Mouse (Mus musculus): ENCODE results near the gene a. TPM values are rescaled to one million over a fixed set of nuclear protein-coding genes. Genes with fewer than 3 reads are reported as not detected.
A peak's percentile ranks its signal among the peaks of the same experiment; 100 is the strongest.

Gene a
- 0.42 and 1.1 TPM in 2 replicates for polyA plus RNA-seq (2015; fragmentation: Nextera tagmentation; extraction: Ambion mirVana)

- peak; percentile 36; the same call in 1 of the 2 replicates for TF ChIP-seq CTCF (IDR thresholded peaks at IDR 0.05; ENCODE audit: low read depth)
- ATAC-seq (replicated peaks; ENCODE audit: low FRiP score, low read depth) (peak; percentile 96), DNase-seq (ENCODE audit: low spot score) (peak; percentile 99)
- no peaks in the 10 kb centered on the region for H3K27me3 ChIP-seq (ENCODE audit: insufficient read depth, low read length)
- peak within 1 kb of the TSS; percentile 66 for H3K4me2 ChIP-seq (ENCODE audit: low read length)
- H3K9me3 ChIP-seq (replicated peaks; ENCODE audit: low read length) = no peaks in the 10 kb centered on the region
- under 1% methylated on average over 57 of the region's 89 CpGs for WGBS
- H3K27ac ChIP-seq = peak within 1 kb of the TSS; percentile 97
- H3K9ac ChIP-seq (ENCODE audit: low read depth, low read length) = peak within 1 kb of the TSS; percentile 96
- H3K4me1 ChIP-seq (replicated peaks; ENCODE audit: insufficient read depth, low read length) = peaks cover 20% of the 10 kb centered on the region
- H3K36me3 ChIP-seq (ENCODE audit: insufficient read depth, low read length) = no peaks in the 10 kb centered on the region
- peak within 1 kb of the TSS; percentile 91 for H3K4me3 ChIP-seq (replicated peaks; ENCODE audit: low read depth, low read length)
These were observed at the start of gene a, which contains the start of gene Raly for GRCm38 (mm10) chr2:154790656-154791483. TSS of gene a (plus strand) at chr2:154791402. TSS of gene Raly (plus strand) at chr2:154791096.

- ATAC-seq (replicated peaks; ENCODE audit: low FRiP score, low read depth) (no peak), DNase-seq (ENCODE audit: low spot score) (peak; percentile 55)
- no peak overlapping the region for H3K4me2 ChIP-seq (ENCODE audit: low read length)
- no peak overlapping the region for H3K4me3 ChIP-seq (replicated peaks; ENCODE audit: low read depth, low read length)
- H3K9me3 ChIP-seq (replicated peaks; ENCODE audit: low read length) = no peaks in the 10 kb centered on the region
- no peak overlapping the region for H3K9ac ChIP-seq (ENCODE audit: low read depth, low read length)
- no peaks in the 10 kb centered on the region for H3K36me3 ChIP-seq (ENCODE audit: insufficient read depth, low read length)
- WGBS = 33% methylated on average over 10 of the region's 10 CpGs
- no peak overlapping the region for H3K27ac ChIP-seq
- TF ChIP-seq CTCF (IDR thresholded peaks at IDR 0.05; ENCODE audit: low read depth) = no peak
- H3K4me1 ChIP-seq (replicated peaks; ENCODE audit: insufficient read depth, low read length) = no peaks in the 10 kb centered on the region
- no peaks in the 10 kb centered on the region for H3K27me3 ChIP-seq (ENCODE audit: insufficient read depth, low read length)
These were observed 48.0 kb upstream of the a start for GRCm38 (mm10) chr2:154742911-154743819.

- Histone ChIP-seq H3K27me3 (ENCODE audit: insufficient read depth, low read length) (no peaks in the 10 kb centered on the region), H3K9me3 (replicated peaks; ENCODE audit: low read length) (no peaks in the 10 kb centered on the region), H3K36me3 (ENCODE audit: insufficient read depth, low read length) (no peaks in the 10 kb centered on the region), H3K27ac (no peak overlapping the region), H3K4me3 (replicated peaks; ENCODE audit: low read depth, low read length) (no peak overlapping the region), H3K4me2 (ENCODE audit: low read length) (no peak overlapping the region), H3K4me1 (replicated peaks; ENCODE audit: insufficient read depth, low read length) (no peaks in the 10 kb centered on the region), H3K9ac (ENCODE audit: low read depth, low read length) (no peak overlapping the region)
- ATAC-seq (replicated peaks; ENCODE audit: low FRiP score, low read depth) = no peak
- no peak for DNase-seq (ENCODE audit: low spot score)
- 49% methylated on average over 4 of the region's 4 CpGs for WGBS
- no peak for TF ChIP-seq CTCF (IDR thresholded peaks at IDR 0.05; ENCODE audit: low read depth)
These were observed 47.3 kb upstream of the a start for GRCm38 (mm10) chr2:154743915-154744314.

GRCm38 (mm10) chr2:154748383-154748782 is 42.8 kb upstream of the a start:
- Histone ChIP-seq H3K9ac (ENCODE audit: low read depth, low read length) (no peak overlapping the region), H3K4me3 (replicated peaks; ENCODE audit: low read depth, low read length) (no peak overlapping the region), H3K27ac (no peak overlapping the region), H3K27me3 (ENCODE audit: insufficient read depth, low read length) (no peaks in the 10 kb centered on the region), H3K36me3 (ENCODE audit: insufficient read depth, low read length) (no peaks in the 10 kb centered on the region), H3K4me1 (replicated peaks; ENCODE audit: insufficient read depth, low read length) (peaks cover 9% of the 10 kb centered on the region; the same call in 1 of the 2 replicates), H3K4me2 (ENCODE audit: low read length) (no peak overlapping the region), H3K9me3 (replicated peaks; ENCODE audit: low read length) (no peaks in the 10 kb centered on the region)
- 86% methylated on average over 2 of the region's 2 CpGs for WGBS
- no peak for DNase-seq (ENCODE audit: low spot score)
- no peak for ATAC-seq (replicated peaks; ENCODE audit: low FRiP score, low read depth)
- TF ChIP-seq CTCF (IDR thresholded peaks at IDR 0.05; ENCODE audit: low read depth) = peak; percentile 36; the same call in 1 of the 2 replicates

GRCm38 (mm10) chr2:154749046-154750036 is 41.9 kb upstream of the a start:
- no peak for ATAC-seq (replicated peaks; ENCODE audit: low FRiP score, low read depth)
- Histone ChIP-seq H3K9me3 (replicated peaks; ENCODE audit: low read length) (no peaks in the 10 kb centered on the region), H3K36me3 (ENCODE audit: insufficient read depth, low read length) (no peaks in the 10 kb centered on the region), H3K4me2 (ENCODE audit: low read length) (peak overlapping the region; percentile 25; the same call in 1 of the 2 replicates), H3K27me3 (ENCODE audit: insufficient read depth, low read length) (no peaks in the 10 kb centered on the region), H3K9ac (ENCODE audit: low read depth, low read length) (no peak overlapping the region), H3K4me3 (replicated peaks; ENCODE audit: low read depth, low read length) (no peak overlapping the region), H3K27ac (no peak overlapping the region; the same call in 1 of the 2 replicates), H3K4me1 (replicated peaks; ENCODE audit: insufficient read depth, low read length) (peaks cover 9% of the 10 kb centered on the region; the same call in 1 of the 2 replicates)
- no peak for TF ChIP-seq CTCF (IDR thresholded peaks at IDR 0.05; ENCODE audit: low read depth)
- WGBS = 38% methylated on average over 23 of the region's 23 CpGs
- DNase-seq (ENCODE audit: low spot score) = peak; percentile 72
